Mouse (Mus musculus): ENCODE results near the gene Leprot.

- TF ChIP-seq EP300 (optimal IDR thresholded peaks at IDR 0.05) = no peak
- TF ChIP-seq CTCF (IDR thresholded peaks at IDR 0.05; ENCODE audit: low read depth) = no peak
Observed at GRCm38 (mm10) chr4:101656056-101656455, 8.5 kb downstream of the Leprot start.
